Mouse (Mus musculus) embryonic facial prominence, embryonic 15.5 days (tissue): ENCODE measurements around the gene Gas2. TPM values are rescaled to one million over a fixed set of nuclear protein-coding genes. Genes with fewer than 3 reads are reported as not detected.

Experiments used
- ATAC-seq: fragments of 200-750 bp; cut with Nextera tagmentation; 2 replicates; pipeline ENCODE4 v1.8.0; 2017; ENCODE audit warnings: low read depth, moderate TSS enrichment; ENCODE audit not compliant: insufficient number of reproducible peaks, low FRiP score, low TSS enrichment
- H3K27ac ChIP-seq: fragments of 300-500 bp; sonication (generic); replicated peaks from 2 replicates; pipeline ENCODE4 v1.5.1; 2015; ENCODE audit warnings: mild to moderate bottlenecking, inconsistent platforms
- H3K27me3 ChIP-seq: fragments of 300-500 bp; sonication (generic); 2 replicates; pipeline ENCODE4 v1.6.1; 2015; ENCODE audit warnings: inconsistent platforms
- H3K36me3 ChIP-seq: fragments of 300-500 bp; sonication (generic); 2 replicates; pipeline ENCODE4 v1.6.1; 2015; ENCODE audit warnings: mild to moderate bottlenecking, inconsistent platforms
- H3K4me1 ChIP-seq: fragments of 300-500 bp; sonication (generic); 2 replicates; pipeline ENCODE4 v1.6.1; 2015; ENCODE audit warnings: inconsistent platforms
- H3K4me2 ChIP-seq: fragments of 300-500 bp; sonication (generic); replicated peaks from 2 replicates; pipeline ENCODE4 v1.6.1; 2015; ENCODE audit warnings: mild to moderate bottlenecking, inconsistent platforms
- H3K4me3 ChIP-seq: fragments of 300-500 bp; sonication (generic); replicated peaks from 2 replicates; pipeline ENCODE4 v1.5.1; 2015; ENCODE audit warnings: mild to moderate bottlenecking, inconsistent platforms
- H3K9ac ChIP-seq: fragments of 300-500 bp; sonication (generic); 2 replicates; pipeline ENCODE4 v1.6.1; 2015; ENCODE audit warnings: inconsistent platforms
- H3K9me3 ChIP-seq: fragments of 300-500 bp; sonication (generic); replicated peaks from 2 replicates; pipeline ENCODE4 v1.6.1; 2016; ENCODE audit warnings: inconsistent platforms
- WGBS: fragments of 180-500 bp; shearing (Covaris S2); methylation state at CpG from one replicate; pipeline ENCODE4 v1.1.7; 2015; 5-methylcytosine and 5-hydroxymethylcytosine counted together
- polyA plus RNA-seq: library from polyadenylated mRNA; unstranded; fragments of >200 nt; fragmentation: Nextera tagmentation; extraction: Ambion mirVana; gene quantifications from 2 replicates; pipeline ENCODE4 v1.2.1, GENCODE M21; 2015

The Gas2 gene
- polyA plus RNA-seq, 1 experiment from 2014 or later = 37.7 TPM

- no peak for ATAC-seq
- Histone ChIP-seq H3K9ac (no peak overlapping the region), H3K4me1 (no peaks in the 10 kb centered on the region), H3K4me3 (no peak overlapping the region), H3K27me3 (no peaks in the 10 kb centered on the region), H3K27ac (no peak overlapping the region), H3K9me3 (no peaks in the 10 kb centered on the region), H3K36me3 (no peaks in the 10 kb centered on the region), H3K4me2 (no peak overlapping the region)
- 74% methylated on average over 11 of the region's 11 CpGs for WGBS
Observed at GRCm38 (mm10) chr7:51887678-51888567, 26.1 kb downstream of the Gas2 start.

- Histone ChIP-seq H3K9me3 (no peaks in the 10 kb centered on the region), H3K36me3 (no peaks in the 10 kb centered on the region), H3K4me2 (no peak overlapping the region), H3K4me1 (no peaks in the 10 kb centered on the region), H3K27me3 (no peaks in the 10 kb centered on the region), H3K27ac (no peak overlapping the region), H3K9ac (no peak overlapping the region), H3K4me3 (no peak overlapping the region)
- 86% methylated on average over 7 of the region's 7 CpGs for WGBS
- ATAC-seq = no peak
Observed at GRCm38 (mm10) chr7:51889601-51890000, 27.8 kb downstream of the Gas2 start.

- Histone ChIP-seq H3K4me3 (no peak overlapping the region), H3K9me3 (no peaks in the 10 kb centered on the region), H3K36me3 (no peaks in the 10 kb centered on the region), H3K27ac (no peak overlapping the region), H3K4me1 (no peaks in the 10 kb centered on the region), H3K9ac (no peak overlapping the region), H3K27me3 (no peaks in the 10 kb centered on the region), H3K4me2 (no peak overlapping the region)
- WGBS = 84% methylated on average over 1 of the region's 1 CpGs
- no peak for ATAC-seq
Observed at GRCm38 (mm10) chr7:51892224-51892965, 30.6 kb downstream of the Gas2 start.

- H3K9ac ChIP-seq = no peak overlapping the region
Observed at GRCm38 (mm10) chr7:51893008-51893407, 31.2 kb downstream of the Gas2 start.

GRCm38 (mm10) chr7:51894133-51894801, 32.5 kb downstream of the Gas2 start:
- no peaks in the 10 kb centered on the region for H3K36me3 ChIP-seq
- no peaks in the 10 kb centered on the region for H3K9me3 ChIP-seq
- no peak overlapping the region for H3K4me2 ChIP-seq
- WGBS = 63% methylated on average over 4 of the region's 4 CpGs
- no peak overlapping the region for H3K9ac ChIP-seq
- ATAC-seq = no peak
- no peaks in the 10 kb centered on the region for H3K4me1 ChIP-seq
- no peaks in the 10 kb centered on the region for H3K27me3 ChIP-seq
- no peak overlapping the region for H3K27ac ChIP-seq
- H3K4me3 ChIP-seq = no peak overlapping the region

More at GRCm38 (mm10) chr7:51893008-51893407, 31.2 kb downstream of the Gas2 start:
- WGBS = 84% methylated on average over 4 of the region's 4 CpGs
- no peaks in the 10 kb centered on the region for H3K27me3 ChIP-seq
- no peak for ATAC-seq
- H3K4me2 ChIP-seq = no peak overlapping the region
- H3K27ac ChIP-seq = no peak overlapping the region
- no peak overlapping the region for H3K4me3 ChIP-seq
- H3K9me3 ChIP-seq = no peaks in the 10 kb centered on the region
- no peaks in the 10 kb centered on the region for H3K36me3 ChIP-seq
- H3K4me1 ChIP-seq = no peaks in the 10 kb centered on the region

GRCm38 (mm10) chr7:51894939-51895338, 33.1 kb downstream of the Gas2 start:
- ATAC-seq = no peak
- Histone ChIP-seq H3K27me3 (no peaks in the 10 kb centered on the region), H3K4me1 (no peaks in the 10 kb centered on the region), H3K9me3 (no peaks in the 10 kb centered on the region), H3K9ac (no peak overlapping the region), H3K36me3 (no peaks in the 10 kb centered on the region), H3K4me3 (no peak overlapping the region), H3K27ac (no peak overlapping the region), H3K4me2 (no peak overlapping the region)
- 54% methylated on average over 2 of the region's 2 CpGs for WGBS

- Histone ChIP-seq H3K4me1 (no peaks in the 10 kb centered on the region), H3K4me3 (no peak overlapping the region), H3K9ac (no peak overlapping the region), H3K4me2 (no peak overlapping the region), H3K36me3 (no peaks in the 10 kb centered on the region), H3K27me3 (no peaks in the 10 kb centered on the region), H3K27ac (no peak overlapping the region), H3K9me3 (no peaks in the 10 kb centered on the region)
- ATAC-seq = no peak
- 54% methylated on average over 6 of the region's 6 CpGs for WGBS
Observed at GRCm38 (mm10) chr7:51899066-51899465, 37.3 kb downstream of the Gas2 start.

GRCm38 (mm10) chr7:51913292-51914050, 51.7 kb downstream of the Gas2 start:
- no peaks in the 10 kb centered on the region for H3K27me3 ChIP-seq
- 66% methylated on average over 3 of the region's 3 CpGs for WGBS
- no peak overlapping the region for H3K4me2 ChIP-seq
- no peaks in the 10 kb centered on the region for H3K9me3 ChIP-seq
- peak overlapping the region; percentile 74 for H3K27ac ChIP-seq
- H3K9ac ChIP-seq = no peak overlapping the region
- peak; percentile 85 for ATAC-seq
- H3K4me3 ChIP-seq = no peak overlapping the region
- H3K4me1 ChIP-seq = peaks cover 15% of the 10 kb centered on the region
- H3K36me3 ChIP-seq = no peaks in the 10 kb centered on the region

- H3K27me3 ChIP-seq = no peaks in the 10 kb centered on the region
- no peaks in the 10 kb centered on the region for H3K36me3 ChIP-seq
- no peaks in the 10 kb centered on the region for H3K9me3 ChIP-seq
- H3K4me3 ChIP-seq = no peak overlapping the region
- H3K4me2 ChIP-seq = no peak overlapping the region
- H3K4me1 ChIP-seq = peaks cover 15% of the 10 kb centered on the region
- WGBS = 40% methylated on average over 2 of the region's 2 CpGs
- 0 out of 2 replicates have a peak, but pooled peaks have one; percentile 70 for ATAC-seq
- H3K27ac ChIP-seq = peak overlapping the region; percentile 58; the same call in 1 of the 2 replicates
- no peak overlapping the region for H3K9ac ChIP-seq
Observed at GRCm38 (mm10) chr7:51914132-51914531, 52.3 kb downstream of the Gas2 start.

- 39% methylated on average over 10 of the region's 10 CpGs for WGBS
Observed at GRCm38 (mm10) chr7:51928761-51929519, 67.1 kb downstream of the Gas2 start.

More at GRCm38 (mm10) chr7:51928761-51929519, 67.1 kb downstream of the Gas2 start:
- Histone ChIP-seq H3K27me3 (no peaks in the 10 kb centered on the region), H3K4me1 (no peaks in the 10 kb centered on the region), H3K9ac (no peak overlapping the region), H3K9me3 (no peaks in the 10 kb centered on the region), H3K4me2 (no peak overlapping the region), H3K4me3 (no peak overlapping the region), H3K36me3 (no peaks in the 10 kb centered on the region), H3K27ac (no peak overlapping the region; the same call in 1 of the 2 replicates)
- ATAC-seq = no peak
